Mouse (Mus musculus): ENCODE measurements at regions not wholly inside any gene's neighbourhood (a gene's known extent, or its start where the extent isn't known, plus 50 kb on each side); places are given as distances from the start of the nearest gene placed in this dataset.

- TF ChIP-seq CTCF (IDR thresholded peaks at IDR 0.05; ENCODE audit: low read depth, low read length) (no peak), POLR2A (IDR thresholded peaks at IDR 0.05; ENCODE audit: extremely low read depth, insufficient read depth, low read length) (no peak)
These were observed 258.9 kb downstream of the Dhx35 start for GRCm38 (mm10) chr2:159053534-159053933.
